Mouse (Mus musculus) heart, embryonic 10.5 days (tissue): ENCODE measurements around the gene Pou3f1. TPM values are rescaled to one million over a fixed set of nuclear protein-coding genes. Genes with fewer than 3 reads are reported as not detected.
A peak's percentile ranks its signal among the peaks of the same experiment; 100 is the strongest.

ENCODE experiments used
- DNase-seq: peaks from one replicate; pipeline ENCODE4 v3.0.0-alpha.2; 2017; ENCODE audit warnings: low spot score
- H3K27ac ChIP-seq: fragments of 300-500 bp; sonication (generic); 2 replicates; pipeline ENCODE4 v1.5.1; 2016; ENCODE audit warnings: mild to moderate bottlenecking
- H3K27me3 ChIP-seq: fragments of 300-500 bp; sonication (generic); 2 replicates; pipeline ENCODE4 v1.6.1; 2016; ENCODE audit warnings: mild to moderate bottlenecking; ENCODE audit not compliant: poor library complexity, insufficient read depth, severe bottlenecking
- H3K36me3 ChIP-seq: fragments of 300-500 bp; sonication (generic); 2 replicates; pipeline ENCODE4 v1.6.1; 2016; ENCODE audit warnings: mild to moderate bottlenecking, moderate library complexity
- H3K4me1 ChIP-seq: fragments of 300-500 bp; sonication (generic); 2 replicates; pipeline ENCODE4 v1.6.1; 2016; ENCODE audit warnings: mild to moderate bottlenecking
- H3K4me3 ChIP-seq: fragments of 300-500 bp; sonication (generic); 2 replicates; pipeline ENCODE4 v1.5.1; 2016; ENCODE audit warnings: mild to moderate bottlenecking, moderate library complexity
- H3K9me3 ChIP-seq: fragments of 300-500 bp; sonication (generic); 2 replicates; pipeline ENCODE4 v1.6.1; 2016; ENCODE audit warnings: mild to moderate bottlenecking, moderate library complexity
- WGBS: fragments of 180-500 bp; shearing (Covaris S2); methylation state at CpG from one replicate; pipeline ENCODE4 v1.1.7; 2016; 5-methylcytosine and 5-hydroxymethylcytosine counted together
- polyA plus RNA-seq: library from polyadenylated mRNA; unstranded; fragments of >200 nt; fragmentation: Nextera tagmentation; extraction: Ambion mirVana; gene quantifications from 2 replicates; pipeline ENCODE4 v1.2.1, GENCODE M21; 2016

Pou3f1 gene
- polyA plus RNA-seq, 1 experiment from 2014 or later, result 0.35 TPM

- Histone ChIP-seq H3K9me3 (no peaks in the 10 kb centered on the region), H3K4me1 (peaks cover 52% of the 10 kb centered on the region), H3K36me3 (peaks cover 20% of the 10 kb centered on the region; the same call in 1 of the 2 replicates), H3K4me3 (peak overlapping the region; percentile 58), H3K27me3 (no peaks in the 10 kb centered on the region), H3K27ac (peak overlapping the region; percentile 93)
- DNase-seq, result no peak
- 4% methylated on average over 18 of the region's 18 CpGs for whole genome bisulfite sequencing
These were observed 53.4 kb downstream of the Pou3f1 start for GRCm38 (mm10) chr4:124709961-124710446.

Other genes with a start within 250 kb of the Pou3f1 start
- 0.20 TPM in 1 of 2 replicates, not detected in the other for gene 3100002H09Rik, start 46.0 kb upstream of the Pou3f1 start, polyA plus RNA-seq
- 53.0 and 63.6 TPM in 2 replicates for gene Utp11, start 36.8 kb downstream of the Pou3f1 start, polyA plus RNA-seq
- 3.9 and 5.4 TPM in 2 replicates for gene Fhl3, start 43.9 kb downstream of the Pou3f1 start, polyA plus RNA-seq
- gene Sf3a3, start 58.0 kb downstream of the Pou3f1 start, polyA plus RNA-seq, result 137 and 180 TPM in 2 replicates
- gene Inpp5b, start 85.0 kb downstream of the Pou3f1 start, polyA plus RNA-seq, result 19.9 and 25.5 TPM in 2 replicates
- gene Mtf1, start 145.3 kb downstream of the Pou3f1 start, polyA plus RNA-seq, result 16.1 and 16.9 TPM in 2 replicates
- gene Yrdc, start 193.9 kb downstream of the Pou3f1 start, polyA plus RNA-seq, result 25.8 and 39.3 TPM in 2 replicates
- 45.0 and 58.0 TPM in 2 replicates for gene 1110065P20Rik, start 194.4 kb downstream of the Pou3f1 start, polyA plus RNA-seq
- gene Maneal, start 205.4 kb downstream of the Pou3f1 start, polyA plus RNA-seq, result 0.09 and 0.11 TPM in 2 replicates
- 0.08 TPM in 1 of 2 replicates, not detected in the other for gene Epha10, start 224.1 kb downstream of the Pou3f1 start, polyA plus RNA-seq